Mouse (Mus musculus) myocyte (in vitro differentiated cells): Measurements from ENCODE around the gene Dnaaf3.

Source experiments
- MAX ChIP-seq: IDR thresholded peaks from one replicate; pipeline ENCODE4 v1.6.1; 2011; ENCODE audit warnings: low read depth, mild to moderate bottlenecking, control low read depth
- MYOD1 ChIP-seq, 3 experiments: IDR thresholded peaks; one replicate each; pipeline ENCODE4 v1.6.1; 2011; ENCODE audit warnings: control low read depth in 2 of 3, low read depth in 2 of 3, mild to moderate bottlenecking in 2 of 3, moderate library complexity in 1 of 3; ENCODE audit not compliant: insufficient read length in 2 of 3, control insufficient read depth in 1 of 3
- POLR2A ChIP-seq: IDR thresholded peaks from one replicate; pipeline ENCODE4 v1.6.1; 2011; ENCODE audit warnings: low read depth, mild to moderate bottlenecking, control low read depth, moderate library complexity; ENCODE audit not compliant: insufficient read length
- TCF12 ChIP-seq: IDR thresholded peaks from one replicate; pipeline ENCODE4 v1.6.1; 2011; ENCODE audit warnings: mild to moderate bottlenecking, control low read depth; ENCODE audit not compliant: poor library complexity, insufficient read depth, severe bottlenecking
- TCF3 ChIP-seq: IDR thresholded peaks from one replicate; pipeline ENCODE4 v1.6.1; 2011; ENCODE audit warnings: low read depth, control low read depth; ENCODE audit not compliant: insufficient read length

DNA sequence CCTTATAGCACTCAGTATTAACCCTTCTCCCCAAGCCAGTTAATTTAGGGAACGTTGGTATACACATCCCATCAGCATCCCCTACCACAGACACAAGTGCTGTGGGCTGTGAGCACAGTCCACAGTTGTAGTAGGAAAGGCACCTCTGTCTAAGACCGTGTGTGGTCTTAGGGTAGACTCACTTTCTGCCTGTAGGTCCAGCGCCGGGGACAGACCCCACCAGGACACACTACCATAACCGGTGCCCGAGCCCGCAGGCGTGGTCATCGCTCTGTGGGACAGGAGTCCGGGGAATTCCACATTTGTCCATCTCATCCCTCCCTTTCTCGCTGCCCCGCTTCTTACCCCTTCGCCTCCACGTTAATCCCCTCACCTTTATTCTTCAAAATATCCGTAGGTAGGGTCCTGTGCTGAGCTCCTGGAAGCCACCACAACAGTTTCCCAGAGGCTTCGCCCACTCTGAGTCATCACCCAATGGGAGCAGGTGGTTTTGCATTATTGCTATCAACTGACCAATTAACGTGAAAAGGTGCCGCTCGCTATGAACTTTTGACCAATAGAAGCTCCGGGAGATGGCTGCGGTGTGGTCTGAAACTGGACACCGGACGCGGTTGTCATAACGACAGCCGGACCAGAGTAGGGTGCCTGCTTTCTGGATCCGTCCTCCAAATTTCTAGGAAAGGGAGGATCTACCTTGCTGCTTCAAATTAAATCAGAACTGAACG lies at the start of gene Dnaaf3:
- no peak for TF ChIP-seq POLR2A
- TF ChIP-seq TCF12: no peak
- TF ChIP-seq MYOD1 (IDR thresholded peaks at IDR 0.05; ENCODE audit: control insufficient read depth in 1 of 3, insufficient read length in 2 of 3, low read depth in 2 of 3): no peak
- no peak for TF ChIP-seq MAX
- TF ChIP-seq TCF3: no peak
